Mouse (Mus musculus): Measurements from ENCODE around the gene Tnrc18. TPM values are rescaled to one million over a fixed set of nuclear protein-coding genes. Genes with fewer than 3 reads are reported as not detected.

Tnrc18 gene
- total RNA-seq, 1 experiment from 2014 or later: 123 TPM

DNA sequence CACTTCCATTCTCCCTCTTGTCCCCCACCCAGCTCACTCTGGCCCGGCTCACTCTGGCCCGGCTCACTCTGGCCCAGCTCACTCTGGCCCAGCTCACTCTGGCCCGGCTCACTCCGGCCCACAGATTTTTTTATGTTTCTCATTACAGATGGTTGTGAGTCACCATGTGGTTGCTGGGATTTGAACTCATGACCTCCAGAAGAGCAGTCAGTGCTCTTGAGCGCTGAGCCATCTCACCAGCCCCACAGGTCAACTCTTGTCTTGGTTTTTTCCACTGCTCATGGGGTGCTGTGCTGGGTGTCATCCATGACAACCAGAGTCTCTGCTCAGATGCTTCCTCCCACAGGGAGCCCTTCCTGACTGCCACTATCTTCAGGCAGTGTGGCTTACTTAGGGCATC, 42.7 kb downstream of the Tnrc18 start:
- DNase-seq: no peak

DNA sequence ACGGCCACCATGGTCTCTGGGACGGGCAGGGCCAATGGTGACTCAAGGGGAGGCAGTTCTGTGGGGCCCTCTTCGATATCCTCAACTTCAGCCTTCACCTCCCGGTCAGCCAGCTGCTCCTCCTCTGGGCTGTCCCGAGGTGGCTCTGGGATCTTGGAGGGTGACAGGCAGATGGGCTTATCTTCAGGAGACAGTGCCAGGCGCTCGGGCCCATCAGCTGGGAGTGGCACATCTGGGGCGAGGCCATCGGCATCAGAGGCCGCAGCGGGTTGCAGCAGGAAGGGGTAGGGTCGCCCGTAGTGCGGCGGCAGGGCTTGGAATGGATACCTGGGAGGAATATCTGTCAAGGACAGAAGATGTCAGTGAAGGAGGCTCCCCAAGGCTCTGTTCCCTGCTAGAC, 45.5 kb downstream of the Tnrc18 start:
- no peak for DNase-seq

DNA sequence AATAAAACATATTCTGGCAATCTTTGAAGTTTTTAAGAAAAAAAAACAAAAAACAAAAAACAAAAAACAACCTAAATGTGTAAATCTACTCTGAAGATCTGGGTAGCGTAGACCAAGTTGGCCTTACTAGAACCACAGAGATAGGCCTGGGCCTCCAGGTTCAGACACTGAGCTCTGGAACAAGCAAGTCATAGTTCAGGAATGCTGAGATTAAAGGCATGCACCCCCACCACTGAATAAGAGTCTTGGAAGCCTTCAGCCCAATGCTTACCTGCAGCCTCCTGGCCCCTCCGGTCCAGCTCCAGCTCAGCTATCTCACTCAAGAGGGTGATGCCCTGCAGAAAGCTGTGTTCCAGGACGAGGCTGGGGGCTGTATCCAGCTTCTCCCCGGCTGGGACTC, 46.4 kb downstream of the Tnrc18 start:
- DNase-seq: no peak

DNA sequence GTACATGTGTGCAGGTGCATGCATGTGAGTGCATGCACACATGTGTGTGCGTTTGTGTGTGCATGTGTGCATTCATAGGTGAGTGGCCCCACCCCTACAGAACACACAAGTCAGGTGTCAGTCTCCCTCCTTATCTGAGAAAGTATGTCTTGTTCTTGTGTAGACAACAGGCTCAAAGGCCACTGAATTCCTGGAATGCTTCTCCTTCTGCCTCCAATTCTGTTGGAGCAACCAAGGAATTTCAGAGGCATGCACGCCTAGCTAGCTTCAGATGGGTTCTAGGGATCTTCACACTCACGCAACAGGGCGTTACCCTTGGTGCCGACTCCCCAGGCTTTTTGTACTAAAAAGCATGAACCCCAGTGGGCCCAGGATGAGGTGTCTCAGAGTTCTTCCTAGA, 47.8 kb downstream of the Tnrc18 start:
- DNase-seq: no peak

DNA sequence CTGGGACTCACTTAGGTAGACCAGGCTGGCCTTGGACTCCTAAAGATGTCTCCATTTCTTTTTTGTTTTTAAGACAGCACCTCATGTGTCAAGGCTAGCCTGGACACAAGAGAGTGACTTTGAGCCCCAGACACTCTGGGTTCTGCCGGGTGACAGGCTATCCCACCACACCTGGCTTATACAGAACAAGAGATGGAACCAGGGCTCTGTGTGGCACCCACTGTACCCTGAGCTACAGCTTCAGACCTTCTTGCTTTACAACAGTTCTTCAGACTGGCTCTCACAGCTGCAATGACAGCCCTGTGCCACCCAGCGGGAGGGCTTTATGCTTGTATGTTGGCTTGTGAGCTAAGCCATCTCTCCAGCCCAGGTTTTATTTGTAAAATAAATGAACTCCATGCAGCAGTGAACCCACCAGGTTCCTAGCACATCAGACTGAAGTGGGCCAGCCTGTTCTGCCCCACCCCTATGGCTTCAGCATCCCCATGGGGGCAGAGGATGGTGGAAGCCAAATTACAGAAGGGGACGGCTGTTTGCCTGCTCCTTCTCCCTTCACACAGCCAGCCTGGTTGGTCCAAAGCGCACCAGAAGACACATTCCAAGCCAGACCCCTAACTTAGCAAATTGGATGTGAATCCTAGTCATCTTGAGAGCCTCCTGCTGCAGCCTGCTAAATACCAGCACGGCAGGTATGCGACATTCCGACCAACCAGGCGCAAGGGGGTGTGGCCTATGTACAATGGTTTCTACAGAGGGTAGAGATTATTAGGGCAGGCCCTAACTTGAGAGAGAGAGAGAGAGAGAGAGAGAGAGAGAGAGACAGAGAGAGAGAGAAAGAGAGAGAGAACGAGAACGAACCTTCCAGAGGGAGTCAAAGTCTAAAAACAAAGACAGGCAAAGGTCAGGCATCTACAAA, 48.9 kb downstream of the Tnrc18 start:
- no peak for DNase-seq

DNA sequence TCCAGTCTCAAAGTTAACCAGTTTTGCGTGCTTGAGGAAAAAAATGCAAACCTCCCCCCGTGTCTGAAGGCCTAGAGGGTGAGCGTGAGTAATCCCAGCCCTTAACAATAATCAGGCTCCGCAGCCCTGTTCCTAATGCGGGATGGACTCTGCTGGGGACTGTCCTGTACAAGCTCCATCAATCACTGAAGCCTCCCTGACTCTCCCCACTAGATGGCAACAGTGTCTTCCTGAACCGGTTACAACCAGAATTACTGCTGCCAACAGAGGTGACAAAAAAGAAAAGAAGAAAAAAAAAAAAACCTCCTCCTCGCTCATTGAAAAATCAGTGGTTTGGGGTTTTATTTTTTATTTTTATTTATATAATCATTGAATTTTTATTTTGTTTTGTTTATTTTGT, 49.5 kb downstream of the Tnrc18 start:
- DNase-seq: peak; percentile 63

DNA sequence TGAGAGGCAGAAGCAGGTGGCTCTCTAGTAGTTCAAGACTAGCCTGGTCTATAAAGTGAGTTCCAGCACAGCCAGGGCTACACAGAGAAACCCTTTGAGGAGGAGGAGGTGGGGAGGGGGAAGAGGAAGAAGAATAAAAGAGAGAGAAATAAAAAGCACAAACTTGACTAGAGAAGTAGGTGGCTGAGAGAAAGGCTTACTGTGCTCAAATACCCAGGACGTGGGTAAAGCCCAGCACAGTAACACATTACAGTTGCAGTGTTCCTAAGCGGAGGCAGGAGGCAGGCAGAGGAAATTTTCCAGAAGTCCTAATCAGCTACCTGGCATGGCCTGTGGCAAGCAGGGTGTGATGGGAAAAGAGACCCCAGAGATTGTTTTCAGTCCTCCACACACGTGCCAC, 50.8 kb downstream of the Tnrc18 start:
- no peak for DNase-seq

DNA sequence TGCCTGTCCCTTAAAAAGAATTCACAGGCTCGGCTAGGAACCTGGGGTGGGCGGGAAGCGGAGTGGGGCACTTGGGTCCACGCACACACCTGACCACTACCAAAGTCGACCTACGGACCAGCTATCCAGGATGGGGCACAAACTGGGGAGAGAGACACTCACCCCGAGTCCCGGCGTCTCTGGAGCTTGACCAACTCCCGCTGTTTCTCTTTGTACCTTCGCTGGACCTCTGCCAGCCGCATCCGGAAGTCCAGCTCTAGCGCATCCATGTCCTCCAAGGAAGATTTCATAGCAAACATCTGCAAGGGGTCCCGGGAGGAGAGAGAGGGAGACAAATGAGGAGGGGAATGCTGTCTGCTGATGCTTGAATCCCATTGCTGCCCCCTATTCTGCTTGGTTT, 52.6 kb downstream of the Tnrc18 start:
- DNase-seq: no peak

DNA sequence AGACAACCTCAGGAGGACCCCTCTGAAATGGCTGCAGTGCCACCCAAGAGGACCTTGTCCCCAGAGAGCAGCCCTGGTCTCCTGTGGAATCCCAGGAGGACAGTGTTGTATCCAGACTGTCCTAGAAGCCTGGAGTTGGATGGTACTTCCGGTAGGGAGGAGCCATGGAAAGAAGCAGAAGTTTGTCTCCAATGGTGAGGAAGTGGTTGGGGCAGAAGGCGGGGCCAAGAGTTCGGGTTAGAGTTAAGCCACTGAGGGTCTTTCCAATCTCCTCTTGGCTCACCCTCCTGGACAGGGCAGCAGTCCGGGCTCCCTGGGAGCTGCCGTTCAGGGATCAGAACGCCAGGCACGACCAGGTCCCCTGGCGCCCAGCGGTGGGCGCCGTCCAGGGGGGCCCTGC, 53.2 kb downstream of the Tnrc18 start:
- no peak for DNase-seq

DNA sequence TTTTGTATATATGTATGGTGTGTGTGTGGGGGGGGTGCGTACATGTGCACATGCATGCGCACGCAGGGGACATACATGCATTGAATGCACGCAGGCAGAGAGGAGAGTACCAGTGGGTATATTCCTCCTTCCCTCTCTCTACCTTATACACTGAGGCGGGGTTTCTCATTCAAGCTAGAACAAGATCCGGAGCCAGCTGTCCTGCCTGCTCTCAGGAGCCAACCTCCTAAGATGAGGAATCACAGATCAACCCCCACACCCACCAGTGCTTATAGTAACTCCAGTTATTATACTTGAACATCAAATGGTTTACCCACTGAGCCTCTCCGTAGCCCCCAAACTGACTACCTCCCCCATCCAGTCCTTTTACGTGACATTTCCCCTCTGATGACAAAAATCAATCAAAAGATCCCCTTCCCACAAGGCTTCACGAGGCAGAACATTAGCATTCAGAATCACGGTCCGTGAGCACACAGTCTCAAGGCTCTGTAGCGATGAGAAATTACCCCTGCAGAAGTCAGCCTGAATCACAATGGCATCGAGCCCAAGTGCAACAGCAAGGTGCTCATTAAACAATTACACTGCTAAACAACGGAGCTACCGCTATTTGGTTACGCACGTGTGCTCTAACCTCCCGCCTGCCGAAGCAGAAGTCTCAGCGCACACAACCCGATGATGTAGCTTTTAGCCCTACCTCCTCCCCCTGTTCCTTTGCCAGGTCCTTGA, 55.2 kb downstream of the Tnrc18 start:
- no peak for DNase-seq

DNA sequence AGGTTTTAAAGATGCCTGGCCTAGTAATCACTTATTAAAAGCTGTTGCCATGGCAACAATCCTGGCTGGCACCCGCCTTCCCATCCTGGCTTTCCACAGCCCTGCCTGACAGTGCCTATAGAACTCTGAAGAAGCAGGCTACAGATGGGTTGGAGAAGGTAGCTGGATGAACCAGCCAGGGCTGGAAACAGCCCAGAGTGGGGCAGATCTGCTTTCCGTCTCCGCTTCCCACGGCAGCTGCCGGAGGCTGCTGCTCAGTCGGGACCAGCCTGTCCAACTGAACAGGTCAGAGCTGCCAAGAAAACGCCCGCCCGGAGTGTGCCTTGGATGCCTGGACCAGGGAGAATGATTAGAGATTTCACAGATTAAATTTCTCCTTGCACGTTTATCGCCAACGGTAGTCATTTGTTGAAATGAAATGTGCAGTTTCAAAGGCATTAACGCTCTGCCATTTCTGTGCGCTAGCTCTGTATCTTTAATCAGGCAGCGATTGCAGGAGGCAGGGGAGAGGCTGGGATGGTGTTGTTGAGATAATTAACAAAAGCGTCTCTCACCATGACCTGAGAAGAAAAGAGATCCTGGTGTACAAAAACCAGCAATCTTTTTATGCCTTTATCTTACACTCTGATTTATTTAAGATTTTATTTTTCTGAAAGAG, 56.0 kb downstream of the Tnrc18 start:
- DNase-seq: no peak

DNA sequence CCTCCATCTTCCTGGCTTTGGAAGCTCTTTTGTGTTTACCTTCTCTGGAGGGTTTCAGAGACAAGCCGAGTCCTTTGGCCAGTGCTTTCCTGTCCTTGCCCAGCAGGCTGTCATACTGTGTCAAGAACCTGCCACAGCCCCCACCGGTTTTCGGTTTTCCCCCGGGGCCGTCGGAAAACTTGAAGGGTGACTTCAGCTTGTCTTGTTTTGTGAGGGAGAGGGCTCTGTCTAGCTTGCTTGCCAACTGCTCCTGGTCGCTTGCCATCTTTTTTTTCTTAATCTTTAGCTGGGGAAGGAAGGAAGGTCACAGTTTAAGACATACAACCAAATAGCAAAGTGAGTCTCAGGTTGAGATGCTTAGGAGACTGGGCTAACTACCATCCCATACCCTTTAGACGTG, 57.7 kb downstream of the Tnrc18 start:
- DNase-seq: no peak

DNA sequence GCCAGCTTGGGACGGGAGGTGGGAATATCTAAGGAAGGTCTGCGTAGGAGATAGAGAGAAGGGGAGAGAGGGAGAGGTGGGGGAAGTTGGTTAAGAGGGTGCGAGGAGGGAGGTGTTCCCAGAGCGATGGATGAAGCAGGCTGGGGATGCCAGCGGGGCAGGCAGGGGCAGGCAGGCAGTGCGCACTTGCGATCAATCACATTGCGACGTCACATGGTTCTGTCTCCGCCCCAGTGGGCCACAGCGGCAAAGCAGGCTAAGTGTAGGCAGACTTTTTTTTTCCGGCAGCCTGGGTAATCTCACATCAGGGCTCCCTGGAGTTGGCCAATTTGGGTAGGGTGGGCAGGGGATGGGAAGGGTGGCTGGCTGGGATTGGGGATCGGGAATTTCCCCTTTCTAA, 65.2 kb downstream of the Tnrc18 start:
- DNase-seq: no peak

DNA sequence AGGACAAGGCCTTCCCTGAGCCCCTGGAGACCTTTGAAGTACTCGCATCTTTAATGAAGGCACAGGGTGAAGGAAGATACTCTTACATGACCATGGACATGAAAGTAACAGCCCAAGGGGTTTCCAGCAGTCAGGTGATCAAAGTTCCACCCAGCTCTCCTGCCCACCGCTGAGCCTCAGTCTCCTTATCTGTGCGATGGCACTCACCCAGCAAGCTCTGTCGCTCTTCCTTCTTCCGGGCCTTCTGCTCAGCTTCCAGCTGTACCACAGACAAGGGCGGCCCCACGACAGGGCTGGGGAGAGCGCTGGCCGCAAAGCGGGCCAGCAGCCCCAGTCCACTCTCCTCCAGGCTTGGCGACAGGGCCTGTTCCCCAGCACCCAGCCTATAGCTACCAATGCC, 67.3 kb downstream of the Tnrc18 start:
- DNase-seq: no peak

DNA sequence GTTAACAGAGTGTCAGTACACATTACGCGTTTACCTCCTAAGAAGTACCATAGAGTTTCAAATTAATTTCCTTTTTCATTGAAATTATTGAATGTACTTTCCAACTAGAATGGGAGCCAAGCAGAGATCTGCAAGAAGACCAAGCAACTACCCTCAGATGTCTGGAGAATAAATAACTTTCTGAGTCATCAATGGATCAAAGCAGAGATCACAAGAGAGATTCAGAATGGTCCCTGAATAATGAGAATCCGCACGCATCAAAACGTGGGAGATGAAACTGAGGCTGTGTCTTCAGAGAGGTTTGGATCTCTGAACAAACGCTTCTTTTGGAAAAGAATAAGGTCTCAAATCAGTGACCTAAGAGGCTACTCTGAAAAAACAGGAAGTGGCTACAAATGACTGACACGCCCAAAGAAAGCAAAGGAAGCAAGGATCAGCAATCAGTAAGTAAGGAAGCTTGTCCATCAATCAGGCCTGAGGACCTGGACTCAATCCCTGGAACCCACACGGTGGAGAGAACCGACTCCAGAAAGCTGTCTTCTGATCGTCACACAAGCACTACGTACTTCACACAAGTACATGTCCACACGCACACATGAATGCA, 70.3 kb downstream of the Tnrc18 start:
- no peak for DNase-seq

DNA sequence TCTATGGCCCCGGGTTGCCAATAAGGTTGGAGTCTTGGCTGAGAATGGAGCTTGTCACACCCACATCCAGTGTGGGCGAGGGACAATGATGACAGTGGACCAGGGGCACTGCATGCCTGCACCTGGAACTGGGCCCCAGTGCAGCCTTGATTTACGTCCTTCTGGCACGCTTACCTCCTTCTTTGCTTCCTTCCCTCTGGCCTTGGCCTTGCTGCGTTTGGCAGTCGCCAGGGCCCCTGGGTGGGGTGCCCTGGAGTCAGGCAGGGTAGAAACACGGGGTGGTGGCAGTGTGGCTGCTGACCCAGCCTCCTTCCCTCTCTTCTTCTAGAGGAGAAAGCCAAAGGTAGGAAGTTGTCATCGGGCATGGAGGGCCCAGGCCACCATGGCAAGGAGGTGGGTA, 77.5 kb downstream of the Tnrc18 start:
- peak; percentile 61 for DNase-seq

DNA sequence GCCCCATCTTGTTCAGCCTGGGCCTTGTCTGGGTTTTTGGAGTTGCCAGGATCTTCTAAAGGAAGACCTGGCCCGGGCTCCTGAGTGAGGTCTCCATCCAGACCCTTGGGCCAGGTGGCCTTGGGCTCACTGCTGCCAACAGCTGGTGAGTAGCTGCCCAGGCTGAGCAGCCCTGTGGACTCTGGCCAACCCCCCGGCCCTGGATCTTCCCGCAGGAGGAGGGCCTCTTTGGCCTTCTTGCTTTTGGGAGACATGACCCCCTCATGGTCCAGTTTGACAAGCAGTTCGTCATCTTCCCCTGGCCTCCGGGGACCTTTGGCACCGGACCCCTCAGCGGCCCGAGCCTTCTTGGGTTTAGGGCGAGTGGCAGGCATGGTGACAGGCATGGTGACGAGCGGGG, 85.5 kb downstream of the Tnrc18 start:
- peak; percentile 43 for DNase-seq

DNA sequence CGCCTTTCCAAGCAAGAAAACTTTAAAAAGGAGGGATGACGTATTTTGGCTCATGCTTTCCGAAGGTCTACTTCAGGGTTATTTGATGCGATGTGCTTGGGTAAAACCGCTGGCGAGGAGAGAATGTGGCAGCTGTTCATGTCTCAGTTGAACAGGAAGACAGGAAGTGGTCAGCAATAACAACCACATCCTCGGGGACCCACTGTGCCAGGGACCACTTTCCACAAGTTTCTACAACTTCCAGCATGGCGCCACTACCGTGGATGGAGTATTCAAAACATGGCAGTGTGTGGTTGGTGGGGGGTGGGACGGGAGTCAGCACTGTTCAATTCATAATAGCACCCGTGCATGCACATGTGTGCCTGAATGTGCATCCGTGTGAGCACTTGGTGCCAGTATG, 87.2 kb downstream of the Tnrc18 start:
- DNase-seq: no peak

DNA sequence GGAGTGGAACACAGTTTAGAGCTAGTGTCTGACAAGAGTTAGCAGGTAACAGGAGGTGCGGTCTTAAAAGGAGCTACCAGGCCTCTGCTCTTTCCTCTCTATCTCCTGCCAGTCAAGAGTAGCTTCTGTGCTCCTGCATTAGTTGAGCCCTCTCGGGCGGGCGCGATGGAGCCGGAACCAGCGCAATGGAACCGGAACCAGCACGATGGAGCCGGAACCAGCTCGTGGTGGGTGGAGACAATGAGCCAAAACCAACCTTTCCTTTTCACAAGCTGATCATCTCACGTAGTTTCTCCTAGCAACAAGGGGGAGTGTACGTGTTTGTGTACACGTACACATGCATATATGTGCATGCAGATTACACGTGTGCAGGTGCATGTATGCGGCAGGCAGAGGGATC, 89.2 kb downstream of the Tnrc18 start:
- no peak for DNase-seq

DNA sequence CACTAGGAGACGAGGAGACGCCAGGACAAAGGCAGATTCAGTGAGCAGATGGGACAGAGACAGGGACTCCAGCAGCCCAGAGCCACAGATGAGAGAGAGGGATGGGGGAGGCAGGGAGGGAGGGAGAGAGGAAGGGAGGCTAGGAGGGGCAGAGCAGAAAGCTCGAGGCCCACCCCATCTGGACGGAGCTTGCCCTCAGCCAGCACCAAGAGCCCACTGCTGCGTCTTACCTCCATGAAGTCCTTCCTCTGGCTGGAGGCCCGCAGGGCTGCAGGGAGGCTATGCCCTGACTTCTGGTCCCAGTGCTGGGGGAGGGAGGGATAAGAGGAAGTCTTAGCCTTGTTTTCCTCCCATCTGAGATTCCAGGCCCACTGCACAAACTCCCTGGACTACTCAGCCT, 90.7 kb downstream of the Tnrc18 start:
- DNase-seq: no peak

DNA sequence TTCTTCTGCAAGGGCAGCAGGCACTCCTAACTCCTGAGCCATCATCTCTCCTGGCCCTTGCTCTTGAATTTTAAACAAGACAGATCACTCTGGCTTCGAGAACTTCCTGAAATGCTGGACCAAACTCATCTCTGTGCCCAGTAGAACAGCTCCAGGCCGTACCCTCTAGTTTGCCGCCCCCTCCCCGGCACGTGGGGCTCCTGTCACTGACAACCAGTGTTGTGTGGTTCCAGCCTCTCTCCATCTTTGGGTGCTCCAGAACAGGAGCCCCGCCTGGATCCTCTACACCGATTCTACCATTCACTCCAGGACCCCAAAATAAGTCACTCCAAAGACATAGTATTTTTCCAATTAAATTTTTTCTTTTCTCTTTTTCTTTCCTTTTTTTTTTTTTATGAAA, 93.2 kb downstream of the Tnrc18 start:
- no peak for DNase-seq

DNA sequence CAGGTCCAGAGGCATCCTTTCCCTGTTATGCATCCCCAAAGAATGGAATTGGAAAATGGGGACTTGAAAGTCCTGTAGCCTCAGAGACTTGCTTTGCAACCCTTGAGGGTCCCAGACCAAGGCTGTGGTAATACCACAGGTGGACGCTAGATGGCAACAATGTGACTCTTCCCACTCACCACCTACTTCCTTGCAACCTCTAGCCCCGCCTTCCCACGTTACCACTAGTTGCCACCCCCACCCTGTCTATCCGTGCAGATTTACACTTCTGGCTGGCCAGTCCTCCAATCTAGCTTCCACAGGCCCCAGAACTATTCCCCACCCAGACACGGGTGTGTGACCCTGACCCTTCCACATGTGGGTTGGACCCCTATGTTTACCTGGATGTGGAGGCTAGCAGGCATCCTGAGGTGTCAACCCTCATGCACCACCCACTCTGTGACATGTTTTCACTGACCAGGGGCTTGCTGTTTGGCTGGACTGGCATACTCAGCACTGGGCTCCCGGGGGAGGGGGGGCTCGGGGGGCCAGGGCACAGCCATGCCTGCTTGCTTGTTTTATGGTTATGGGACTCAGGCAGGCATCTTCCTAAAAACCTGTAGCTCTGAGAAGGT, 93.8 kb downstream of the Tnrc18 start:
- DNase-seq: peak; percentile 57

Measured in adrenal gland, postnatal 25 days (tissue).